Mouse (Mus musculus): Measurements from ENCODE around the gene Golga7b. TPM values are rescaled to one million over a fixed set of nuclear protein-coding genes. Genes with fewer than 3 reads are reported as not detected.

Gene Golga7b
- total RNA-seq, 2 experiments from 2014 or later, result 2.3 to 2.4 TPM

GRCm38 (mm10) chr19:42284178-42284577, 36.8 kb downstream of the Golga7b start:
- no peak for TF ChIP-seq CTCF (IDR thresholded peaks at IDR 0.05)
- DNase-seq, result no peak
- Histone ChIP-seq H3K4me3 (no peak overlapping the region), H3K27ac (no peak overlapping the region)
- intact Hi-C loops (cut with DNase I), result no loop called here

DNA sequence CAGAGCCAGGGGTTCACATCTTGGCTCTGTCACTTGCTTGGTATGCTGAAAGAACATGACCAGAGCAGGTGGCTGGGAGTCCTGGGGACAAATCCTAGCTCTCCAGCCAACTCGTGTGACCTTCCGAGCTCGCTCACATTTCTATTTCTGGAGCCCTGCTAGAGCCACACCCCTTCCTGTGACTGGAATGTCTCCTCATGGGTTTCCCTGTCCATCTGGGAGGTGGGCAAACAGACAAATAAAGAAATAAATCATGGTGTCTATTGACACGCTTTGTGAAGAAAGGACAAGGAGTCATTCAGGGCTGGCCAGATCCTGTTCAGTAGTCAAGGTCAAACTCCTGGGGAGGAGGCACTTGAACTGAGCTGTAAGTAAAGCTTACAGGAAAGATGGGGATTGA, 41.0 kb downstream of the Golga7b start:
- DNase-seq, result peak; percentile 59
- H3K27ac ChIP-seq, result 0 out of 2 replicates have a peak overlapping the region, but pooled peaks have one; percentile 28
- intact Hi-C loops (cut with DNase I), result no loop called here
- no peak for TF ChIP-seq CTCF (IDR thresholded peaks at IDR 0.05)
- H3K4me3 ChIP-seq, result no peak overlapping the region

GRCm38 (mm10) chr19:42290954-42291661, 43.7 kb downstream of the Golga7b start:
- H3K27ac ChIP-seq, result peak overlapping the region; percentile 5; the same call in 1 of the 2 replicates
- no peak for TF ChIP-seq CTCF (IDR thresholded peaks at IDR 0.05)
- intact Hi-C loops (cut with DNase I), result no loop called here
- no peak overlapping the region for H3K4me3 ChIP-seq
- no peak for DNase-seq

GRCm38 (mm10) chr19:42292106-42292505, 44.7 kb downstream of the Golga7b start:
- DNase-seq, result no peak
- no peak for TF ChIP-seq CTCF (IDR thresholded peaks at IDR 0.05)
- Histone ChIP-seq H3K27ac (no peak overlapping the region), H3K4me3 (no peak overlapping the region)
- intact Hi-C loops (cut with DNase I), result no loop called here

DNA sequence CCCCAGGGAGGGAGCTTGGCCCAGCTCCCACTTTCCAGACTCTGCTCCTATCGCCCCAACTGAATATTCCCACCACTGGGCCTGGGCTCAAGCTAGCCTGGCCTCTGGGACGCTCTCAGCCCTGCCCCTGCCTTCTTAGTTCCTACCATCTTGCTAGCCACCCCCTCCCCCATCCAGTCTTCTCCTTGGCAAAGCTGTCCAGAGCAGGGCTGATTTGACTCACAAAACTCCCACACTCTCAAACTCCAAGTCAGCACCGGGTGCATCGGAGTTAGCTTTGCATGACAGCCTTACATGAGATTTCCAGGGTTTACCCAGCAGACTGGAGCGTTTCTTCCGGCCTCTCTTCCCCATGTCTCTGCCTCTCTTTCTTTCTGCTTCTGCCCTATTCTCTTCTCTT, 45.8 kb downstream of the Golga7b start:
- intact Hi-C loops (cut with DNase I), result no loop called here
- H3K27ac ChIP-seq, result no peak overlapping the region
- TF ChIP-seq CTCF (IDR thresholded peaks at IDR 0.05), result no peak
- no peak overlapping the region for H3K4me3 ChIP-seq
- no peak for DNase-seq

DNA sequence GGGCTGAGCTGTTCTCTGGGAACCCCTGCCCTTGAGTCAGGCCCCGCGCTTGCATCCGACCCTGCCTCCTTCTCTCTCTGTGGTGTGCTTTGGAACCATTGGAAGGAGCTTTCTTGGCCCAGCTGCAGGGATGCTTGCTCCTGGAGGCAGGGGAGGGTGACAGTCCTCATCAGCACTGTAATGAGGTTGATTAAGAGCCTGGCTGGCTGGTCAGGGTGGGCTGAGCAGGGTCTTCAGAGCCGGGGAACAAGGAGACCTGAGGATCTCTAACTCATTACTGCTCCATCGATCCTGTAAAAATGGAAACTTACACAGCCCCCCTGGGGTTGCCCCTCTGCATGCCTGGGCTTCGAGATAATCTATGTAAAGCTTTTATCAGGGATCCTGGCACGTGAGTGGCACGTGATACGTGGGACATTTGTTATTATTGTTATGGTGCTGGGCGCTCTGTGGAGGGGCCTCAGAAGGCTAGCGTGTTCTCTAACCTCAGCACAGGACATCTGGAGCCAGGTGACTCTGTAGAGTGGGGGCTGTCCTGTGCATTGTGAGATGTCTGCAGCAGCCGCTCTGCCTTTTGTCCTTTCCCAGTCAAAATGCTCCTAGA, 55.9 kb downstream of the Golga7b start:
- no peak for TF ChIP-seq CTCF (IDR thresholded peaks at IDR 0.05)
- intact Hi-C loops (cut with DNase I), result no loop called here
- DNase-seq, result no peak
- Histone ChIP-seq H3K4me3 (no peak overlapping the region), H3K27ac (no peak overlapping the region)

DNA sequence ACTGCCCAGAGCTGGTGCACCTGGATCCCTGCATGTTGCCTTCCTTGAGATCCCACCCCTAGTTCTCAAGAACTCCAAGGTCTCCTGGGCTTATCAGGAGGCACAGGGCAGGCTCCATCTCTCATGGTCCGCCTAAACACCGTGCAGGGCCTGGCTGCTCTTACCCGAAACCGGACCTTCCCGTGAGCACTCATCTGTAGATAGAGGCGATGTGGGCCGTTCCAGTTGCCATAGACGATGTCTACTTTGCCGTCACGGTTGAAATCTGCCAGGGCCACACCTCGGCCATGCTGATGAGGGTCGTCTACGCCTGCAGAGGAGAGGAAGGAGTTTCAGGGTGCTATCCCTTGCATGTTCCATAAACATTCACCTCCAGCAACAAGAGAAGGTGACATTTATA, 57.1 kb downstream of the Golga7b start:
- no peak for TF ChIP-seq CTCF (IDR thresholded peaks at IDR 0.05)
- intact Hi-C loops (cut with DNase I), result no loop called here
- no peak for DNase-seq
- Histone ChIP-seq H3K4me3 (no peak overlapping the region), H3K27ac (no peak overlapping the region)

GRCm38 (mm10) chr19:42305746-42306145, 58.4 kb downstream of the Golga7b start:
- no peak overlapping the region for H3K4me3 ChIP-seq
- H3K27ac ChIP-seq, result no peak overlapping the region
- DNase-seq, result no peak
- intact Hi-C loops (cut with DNase I), result no loop called here
- no peak for TF ChIP-seq CTCF (IDR thresholded peaks at IDR 0.05)

DNA sequence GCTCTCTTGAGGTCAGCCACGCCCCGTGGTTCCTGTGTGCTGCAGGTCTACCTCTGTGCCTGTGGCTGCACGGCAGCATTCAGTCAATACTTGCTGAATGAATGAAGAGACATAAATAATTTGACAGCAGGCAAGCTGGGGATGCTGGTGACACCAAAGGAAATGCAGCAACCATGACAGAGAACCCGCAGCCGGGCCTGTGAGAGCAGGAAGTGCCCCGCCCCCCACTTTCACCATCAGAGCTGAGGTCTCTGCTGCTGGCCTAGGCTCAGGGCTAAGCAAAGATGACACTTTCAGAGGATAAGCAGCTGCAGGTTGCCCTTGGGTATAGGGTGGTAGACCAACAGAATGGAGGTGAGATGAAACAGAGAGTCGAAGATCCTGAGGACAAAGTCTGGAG, 58.8 kb downstream of the Golga7b start:
- no peak for DNase-seq
- Histone ChIP-seq H3K27ac (no peak overlapping the region), H3K4me3 (no peak overlapping the region)
- intact Hi-C loops (cut with DNase I), result no loop called here
- no peak for TF ChIP-seq CTCF (IDR thresholded peaks at IDR 0.05)

- no peak for DNase-seq
- TF ChIP-seq CTCF (IDR thresholded peaks at IDR 0.05), result no peak
- H3K4me3 ChIP-seq, result no peak overlapping the region
- intact Hi-C loops (cut with DNase I), result no loop called here
- no peak overlapping the region for H3K27ac ChIP-seq
Observed at GRCm38 (mm10) chr19:42307019-42307418, 59.6 kb downstream of the Golga7b start.

- intact Hi-C loops (cut with DNase I), result no loop called here
- H3K4me3 ChIP-seq, result no peak overlapping the region
- no peak for TF ChIP-seq CTCF (IDR thresholded peaks at IDR 0.05)
- H3K27ac ChIP-seq, result no peak overlapping the region
- no peak for DNase-seq
Observed at GRCm38 (mm10) chr19:42308931-42309330, 61.6 kb downstream of the Golga7b start.

DNA sequence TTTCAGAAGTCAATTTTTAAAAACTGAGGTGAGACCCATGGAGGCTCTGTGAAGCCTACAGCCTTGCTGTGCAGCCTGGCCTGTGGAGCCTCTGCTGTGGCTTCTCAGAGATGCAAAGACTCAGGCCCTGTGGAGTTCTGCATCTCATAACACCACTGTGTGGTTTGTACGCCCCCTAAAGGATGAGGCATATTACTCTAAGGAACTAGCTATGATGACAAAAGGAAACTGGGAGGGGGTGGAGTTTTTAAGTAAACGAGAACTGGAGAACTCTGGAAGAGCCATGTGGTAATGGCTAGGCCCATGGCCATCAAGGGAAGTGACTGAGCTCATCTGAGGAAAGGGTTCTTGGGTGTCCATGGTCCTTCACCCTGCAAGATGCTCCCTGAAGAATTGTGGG, 64.0 kb downstream of the Golga7b start:
- Histone ChIP-seq H3K27ac (no peak overlapping the region), H3K4me3 (no peak overlapping the region)
- no peak for TF ChIP-seq CTCF (IDR thresholded peaks at IDR 0.05)
- intact Hi-C loops (cut with DNase I), result no loop called here
- no peak for DNase-seq

GRCm38 (mm10) chr19:42312191-42312590, 64.8 kb downstream of the Golga7b start:
- Histone ChIP-seq H3K4me3 (no peak overlapping the region), H3K27ac (no peak overlapping the region)
- DNase-seq, result no peak
- no peak for TF ChIP-seq CTCF (IDR thresholded peaks at IDR 0.05)
- intact Hi-C loops (cut with DNase I), result no loop called here
